Mouse (Mus musculus): Measurements from ENCODE around the gene Wbp2. TPM values are rescaled to one million over a fixed set of nuclear protein-coding genes. Genes with fewer than 3 reads are reported as not detected.
"Not testable (repeated sequence)": the region's sequence is repeated elsewhere in the genome, so short reads cannot be mapped to it uniquely, and the experiment has no call there.

Wbp2 gene
- polyA plus RNA-seq, 1 experiment from 2014 or later, result 135 TPM

GRCm38 (mm10) chr11:116129091-116129790 is 42.4 kb upstream of the Wbp2 start:
- Histone ChIP-seq H3K4me1 (ENCODE audit: control insufficient read depth, insufficient read depth, low read length) (peaks cover 36% of the 10 kb centered on the region), H3K4me2 (ENCODE audit: low read depth, low read length) (peak overlapping the region; percentile 89), H3K27me3 (replicated peaks; ENCODE audit: control insufficient read depth, insufficient read depth, low read length) (no peaks in the 10 kb centered on the region), H3K9me3 (ENCODE audit: control insufficient read depth, low read length) (no peaks in the 10 kb centered on the region), H3K36me3 (ENCODE audit: control insufficient read depth, insufficient read depth, low read length) (peaks cover 18% of the 10 kb centered on the region), H3K27ac (ENCODE audit: low read length) (no peak overlapping the region), H3K9ac (ENCODE audit: low read depth, low read length) (peak overlapping the region; percentile 90; the same call in 1 of the 2 replicates), H3K4me3 (ENCODE audit: low read length) (peak overlapping the region; percentile 71)
- no peak for ATAC-seq
- 84% methylated on average over 9 of the region's 9 CpGs for WGBS

DNA sequence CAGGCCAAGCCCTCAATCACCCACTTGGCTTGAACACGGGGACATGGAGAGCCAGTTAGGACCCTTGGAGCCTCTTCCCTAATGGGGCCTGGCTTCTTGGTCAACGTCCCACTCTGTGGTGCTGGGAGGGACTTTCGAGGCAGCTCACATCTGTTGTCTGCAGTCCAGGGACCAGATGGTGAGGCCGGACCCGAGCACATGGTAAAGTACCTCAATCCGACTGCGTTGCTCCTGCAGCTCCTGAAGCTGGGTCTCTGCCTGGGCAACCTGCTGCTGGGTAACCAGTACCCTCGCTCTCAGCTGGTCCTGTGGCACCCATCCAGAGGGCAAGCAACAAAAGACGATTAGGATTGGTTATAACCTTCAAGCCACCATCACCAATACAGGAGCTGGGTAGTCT is 41.2 kb upstream of the Wbp2 start:
- WGBS, result 75% methylated on average over 9 of the region's 9 CpGs
- peaks cover 36% of the 10 kb centered on the region for H3K4me1 ChIP-seq (ENCODE audit: control insufficient read depth, insufficient read depth, low read length)
- H3K27ac ChIP-seq (ENCODE audit: low read length), result peak overlapping the region; percentile 46; the same call in 1 of the 2 replicates
- H3K36me3 ChIP-seq (ENCODE audit: control insufficient read depth, insufficient read depth, low read length), result peaks cover 20% of the 10 kb centered on the region
- no peaks in the 10 kb centered on the region for H3K27me3 ChIP-seq (replicated peaks; ENCODE audit: control insufficient read depth, insufficient read depth, low read length)
- no peak overlapping the region for H3K4me3 ChIP-seq (ENCODE audit: low read length)
- no peak for ATAC-seq
- no peaks in the 10 kb centered on the region for H3K9me3 ChIP-seq (ENCODE audit: control insufficient read depth, low read length)
- peak overlapping the region; percentile 52; the same call in 1 of the 2 replicates for H3K9ac ChIP-seq (ENCODE audit: low read depth, low read length)
- H3K4me2 ChIP-seq (ENCODE audit: low read depth, low read length), result peak overlapping the region; percentile 26

GRCm38 (mm10) chr11:116127156-116127980 is 40.6 kb upstream of the Wbp2 start, which contains the start of gene Trim47:
Trim47 (minus strand) TSS chr11:116127210.
- 0 out of 2 replicates have a peak, but pooled peaks have one; percentile 4 for ATAC-seq
- Histone ChIP-seq H3K4me2 (ENCODE audit: low read depth, low read length) (peak within 1 kb of the TSS; percentile 26), H3K27me3 (replicated peaks; ENCODE audit: control insufficient read depth, insufficient read depth, low read length) (no peaks in the 10 kb centered on the region), H3K27ac (ENCODE audit: low read length) (peak within 1 kb of the TSS; percentile 46), H3K9me3 (ENCODE audit: control insufficient read depth, low read length) (no peaks in the 10 kb centered on the region), H3K9ac (ENCODE audit: low read depth, low read length) (peak within 1 kb of the TSS; percentile 52; the same call in 1 of the 2 replicates), H3K4me1 (ENCODE audit: control insufficient read depth, insufficient read depth, low read length) (peaks cover 36% of the 10 kb centered on the region), H3K36me3 (ENCODE audit: control insufficient read depth, insufficient read depth, low read length) (peaks cover 24% of the 10 kb centered on the region), H3K4me3 (ENCODE audit: low read length) (no peak within 1 kb of the TSS)
- WGBS, result 28% methylated on average over 23 of the region's 23 CpGs

DNA sequence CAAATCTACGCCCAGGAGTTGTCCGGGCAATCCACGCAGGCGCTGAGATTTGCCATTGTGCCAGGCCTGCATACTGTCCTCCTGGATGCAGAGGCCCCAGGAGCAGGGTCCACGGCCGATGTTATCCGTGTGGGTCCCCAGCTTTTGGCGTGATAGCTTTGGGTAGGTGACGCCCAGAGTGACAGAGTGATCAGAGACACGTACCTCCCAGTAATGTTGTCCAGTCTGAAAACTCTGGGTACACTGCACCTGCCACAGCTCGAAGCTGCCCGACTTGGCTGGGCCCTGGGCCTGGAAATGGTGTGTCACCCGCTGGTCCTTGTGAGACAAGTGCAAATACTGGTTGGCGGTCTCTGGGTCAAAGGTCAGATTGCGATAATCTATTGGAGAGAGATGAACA is 39.5 kb upstream of the Wbp2 start:
- no peaks in the 10 kb centered on the region for H3K9me3 ChIP-seq (ENCODE audit: control insufficient read depth, low read length)
- no peak for ATAC-seq
- H3K9ac ChIP-seq (ENCODE audit: low read depth, low read length), result no peak overlapping the region
- no peak overlapping the region for H3K4me3 ChIP-seq (ENCODE audit: low read length)
- no peak overlapping the region for H3K4me2 ChIP-seq (ENCODE audit: low read depth, low read length)
- H3K27me3 ChIP-seq (replicated peaks; ENCODE audit: control insufficient read depth, insufficient read depth, low read length), result no peaks in the 10 kb centered on the region
- H3K27ac ChIP-seq (ENCODE audit: low read length), result no peak overlapping the region
- peaks cover 28% of the 10 kb centered on the region for H3K36me3 ChIP-seq (ENCODE audit: control insufficient read depth, insufficient read depth, low read length)
- WGBS, result 94% methylated on average over 15 of the region's 15 CpGs
- H3K4me1 ChIP-seq (ENCODE audit: control insufficient read depth, insufficient read depth, low read length), result peaks cover 29% of the 10 kb centered on the region

DNA sequence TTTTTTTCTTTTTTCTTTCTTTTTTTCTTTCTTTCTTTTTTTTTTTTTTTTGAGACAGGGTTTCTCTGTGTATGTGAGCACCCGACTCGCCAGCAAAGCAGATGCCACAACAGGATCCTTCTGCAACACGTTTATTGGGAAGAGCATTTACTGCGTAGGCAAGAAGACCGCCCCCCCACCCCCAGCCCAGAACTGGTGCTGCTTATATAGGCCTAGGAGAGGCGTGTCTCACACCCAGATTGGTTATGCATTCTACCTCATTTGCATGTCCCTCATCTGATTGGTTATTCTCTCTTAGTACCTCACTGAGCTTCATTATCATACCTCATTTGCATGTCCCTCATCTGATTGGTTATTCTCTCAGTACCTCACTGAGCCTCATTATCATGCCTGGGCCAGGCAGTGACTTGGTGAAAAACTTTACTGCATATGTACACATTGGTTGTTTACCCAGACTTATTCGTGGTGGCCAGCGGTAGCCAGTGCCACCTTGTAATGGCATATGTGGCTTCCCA is 35.0 kb upstream of the Wbp2 start:
- ATAC-seq, result not testable (repeated sequence)
- 90% methylated on average over 8 of the region's 8 CpGs for WGBS

DNA sequence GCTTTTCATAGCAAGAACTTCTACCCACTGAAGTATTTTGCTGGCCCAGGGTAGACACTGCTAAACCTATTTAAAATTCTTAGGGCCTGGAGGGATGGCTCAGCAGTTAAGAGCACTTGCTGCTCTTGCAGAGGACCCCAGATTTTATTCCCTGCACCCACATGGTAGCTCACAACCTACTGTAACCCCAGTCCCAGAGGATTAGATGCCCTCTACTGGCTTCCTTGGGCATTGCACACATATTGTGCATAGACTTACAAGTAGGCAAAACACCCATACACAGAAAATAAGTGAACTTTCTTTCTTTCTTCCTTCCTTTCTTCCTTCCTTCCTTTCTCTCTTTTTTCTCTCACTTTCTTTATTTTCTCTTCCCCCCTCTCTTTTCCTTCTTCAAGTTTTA is 31.0 kb upstream of the Wbp2 start:
- Histone ChIP-seq H3K4me2 (ENCODE audit: low read depth, low read length) (no peak overlapping the region), H3K4me1 (ENCODE audit: control insufficient read depth, insufficient read depth, low read length) (no peaks in the 10 kb centered on the region), H3K9ac (ENCODE audit: low read depth, low read length) (no peak overlapping the region), H3K9me3 (ENCODE audit: control insufficient read depth, low read length) (no peaks in the 10 kb centered on the region), H3K4me3 (ENCODE audit: low read length) (no peak overlapping the region), H3K27me3 (replicated peaks; ENCODE audit: control insufficient read depth, insufficient read depth, low read length) (no peaks in the 10 kb centered on the region), H3K27ac (ENCODE audit: low read length) (no peak overlapping the region), H3K36me3 (ENCODE audit: control insufficient read depth, insufficient read depth, low read length) (peaks cover 8% of the 10 kb centered on the region; the same call in 1 of the 2 replicates)
- no peak for ATAC-seq

More for the DNA sequence above, 35.0 kb upstream of the Wbp2 start:
- H3K27me3 ChIP-seq (replicated peaks; ENCODE audit: control insufficient read depth, insufficient read depth, low read length); H3K9me3 ChIP-seq (ENCODE audit: control insufficient read depth, low read length); H3K27ac ChIP-seq (ENCODE audit: low read length); H3K4me2 ChIP-seq (ENCODE audit: low read depth, low read length); H3K4me3 ChIP-seq (ENCODE audit: low read length); H3K4me1 ChIP-seq (ENCODE audit: control insufficient read depth, insufficient read depth, low read length); H3K9ac ChIP-seq (ENCODE audit: low read depth, low read length): not testable (repeated sequence)
- peaks cover 28% of the 10 kb centered on the region for H3K36me3 ChIP-seq (ENCODE audit: control insufficient read depth, insufficient read depth, low read length)

DNA sequence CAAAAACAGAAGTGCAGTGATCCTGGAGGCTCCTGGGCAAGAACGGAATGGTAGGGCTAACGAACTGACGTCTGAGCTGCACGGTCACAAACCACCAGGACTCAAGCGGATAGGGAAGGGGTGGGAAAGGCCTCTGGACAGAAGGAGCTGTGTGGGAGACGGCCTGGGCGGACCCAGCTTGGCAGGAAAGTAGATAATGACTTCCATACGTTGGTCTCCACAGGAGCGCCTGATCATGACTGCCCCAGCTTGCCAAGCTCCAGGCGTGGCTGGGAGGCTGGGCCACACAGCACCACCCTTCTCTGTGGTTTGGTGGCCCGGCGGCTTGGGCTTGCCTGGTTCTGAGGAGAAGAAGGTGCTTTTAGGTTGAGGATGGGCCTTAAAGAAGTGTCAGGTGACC is 30.4 kb upstream of the Wbp2 start:
- WGBS, result 79% methylated on average over 12 of the region's 12 CpGs
- H3K9ac ChIP-seq (ENCODE audit: low read depth, low read length), result no peak overlapping the region
- no peak overlapping the region for H3K4me2 ChIP-seq (ENCODE audit: low read depth, low read length)
- H3K4me3 ChIP-seq (ENCODE audit: low read length), result no peak overlapping the region
- ATAC-seq, result no peak
- no peaks in the 10 kb centered on the region for H3K4me1 ChIP-seq (ENCODE audit: control insufficient read depth, insufficient read depth, low read length)
- H3K9me3 ChIP-seq (ENCODE audit: control insufficient read depth, low read length), result no peaks in the 10 kb centered on the region
- 0 out of 2 replicates have a peak, but pooled peaks cover 3% of the 10 kb centered on the region for H3K36me3 ChIP-seq (ENCODE audit: control insufficient read depth, insufficient read depth, low read length)
- no peaks in the 10 kb centered on the region for H3K27me3 ChIP-seq (replicated peaks; ENCODE audit: control insufficient read depth, insufficient read depth, low read length)
- H3K27ac ChIP-seq (ENCODE audit: low read length), result no peak overlapping the region

GRCm38 (mm10) chr11:116111611-116112203 is 24.9 kb upstream of the Wbp2 start:
- Histone ChIP-seq H3K4me1 (ENCODE audit: control insufficient read depth, insufficient read depth, low read length) (peaks cover 36% of the 10 kb centered on the region), H3K36me3 (ENCODE audit: control insufficient read depth, insufficient read depth, low read length) (no peaks in the 10 kb centered on the region), H3K27me3 (replicated peaks; ENCODE audit: control insufficient read depth, insufficient read depth, low read length) (peaks cover 35% of the 10 kb centered on the region; the same call in 1 of the 2 replicates), H3K4me3 (ENCODE audit: low read length) (no peak overlapping the region), H3K9me3 (ENCODE audit: control insufficient read depth, low read length) (no peaks in the 10 kb centered on the region), H3K4me2 (ENCODE audit: low read depth, low read length) (no peak overlapping the region), H3K27ac (ENCODE audit: low read length) (no peak overlapping the region), H3K9ac (ENCODE audit: low read depth, low read length) (no peak overlapping the region)
- ATAC-seq, result no peak
- 89% methylated on average over 19 of the region's 19 CpGs for WGBS

- Histone ChIP-seq H3K4me1 (ENCODE audit: control insufficient read depth, insufficient read depth, low read length) (peaks cover 42% of the 10 kb centered on the region), H3K36me3 (ENCODE audit: control insufficient read depth, insufficient read depth, low read length) (no peaks in the 10 kb centered on the region), H3K27ac (ENCODE audit: low read length) (no peak overlapping the region), H3K9ac (ENCODE audit: low read depth, low read length) (no peak overlapping the region), H3K9me3 (ENCODE audit: control insufficient read depth, low read length) (no peaks in the 10 kb centered on the region), H3K4me2 (ENCODE audit: low read depth, low read length) (no peak overlapping the region), H3K27me3 (replicated peaks; ENCODE audit: control insufficient read depth, insufficient read depth, low read length) (peaks cover 35% of the 10 kb centered on the region; the same call in 1 of the 2 replicates), H3K4me3 (ENCODE audit: low read length) (no peak overlapping the region)
- ATAC-seq, result no peak
- 82% methylated on average over 4 of the region's 4 CpGs for WGBS
These were observed 24.3 kb upstream of the Wbp2 start for GRCm38 (mm10) chr11:116111067-116111466.

Measured in intestine, embryonic 16.5 days (tissue).